Mouse (Mus musculus): ENCODE measurements around the gene Kin. TPM values are rescaled to one million over a fixed set of nuclear protein-coding genes. Genes with fewer than 3 reads are reported as not detected.

Kin gene
- polyA plus RNA-seq, 1 experiment from 2014 or later = 23.5 TPM

DNA sequence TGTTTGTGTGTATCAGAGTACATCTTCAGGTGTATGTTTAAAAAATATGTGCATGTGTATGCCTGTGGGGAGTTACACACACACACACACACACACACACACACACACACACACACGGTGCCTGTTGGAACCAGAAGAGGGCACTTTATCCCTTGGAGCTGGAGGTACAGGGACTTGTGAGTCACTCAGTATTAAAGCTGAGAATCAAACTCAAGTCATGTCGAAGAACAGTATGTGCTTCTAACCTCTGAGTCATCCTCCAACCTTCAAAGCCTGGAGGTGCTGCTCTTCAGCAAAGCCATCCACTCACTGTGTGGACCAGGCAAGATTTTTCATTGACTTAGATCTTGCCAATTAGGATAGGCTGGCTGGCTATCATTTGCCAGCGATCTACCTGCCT is 41.4 kb downstream of the Kin start:
- H3K4me2 ChIP-seq = no peak overlapping the region
- no peak overlapping the region for H3K27ac ChIP-seq
- no peak for ATAC-seq
- 46% methylated on average over 3 of the region's 3 CpGs for WGBS (ENCODE audit: insufficient replicate concordance)
- no peak overlapping the region for H3K4me3 ChIP-seq
- H3K9me3 ChIP-seq (replicated peaks) = no peaks in the 10 kb centered on the region
- H3K9ac ChIP-seq = no peak overlapping the region
- H3K4me1 ChIP-seq = no peaks in the 10 kb centered on the region
- H3K27me3 ChIP-seq (replicated peaks) = no peaks in the 10 kb centered on the region
- 0 out of 2 replicates have a peak, but pooled peaks cover 5% of the 10 kb centered on the region for H3K36me3 ChIP-seq

DNA sequence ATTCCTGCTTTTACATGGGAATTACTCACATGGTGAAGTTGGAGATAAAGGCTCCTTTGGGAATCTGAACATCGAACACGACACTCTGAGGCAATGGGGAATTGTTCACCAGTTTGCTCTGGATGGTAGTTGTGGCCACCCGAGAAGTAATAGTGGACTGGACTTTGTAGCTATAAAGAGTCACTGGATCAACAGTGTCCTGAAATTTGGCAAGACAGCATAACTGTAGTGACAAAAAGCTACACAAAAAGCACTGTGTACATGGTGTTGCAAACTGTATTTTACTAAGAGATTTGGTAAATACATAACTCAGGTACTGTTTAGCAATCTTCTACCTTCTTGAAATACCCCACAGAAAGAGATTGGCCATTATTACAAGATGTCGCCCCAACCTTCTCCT is 45.7 kb downstream of the Kin start:
- Histone ChIP-seq H3K4me2 (peak overlapping the region; percentile 39), H3K4me1 (no peaks in the 10 kb centered on the region), H3K9ac (no peak overlapping the region), H3K27ac (no peak overlapping the region), H3K4me3 (no peak overlapping the region), H3K36me3 (no peaks in the 10 kb centered on the region), H3K9me3 (replicated peaks) (no peaks in the 10 kb centered on the region), H3K27me3 (replicated peaks) (no peaks in the 10 kb centered on the region)
- ATAC-seq = no peak
- 64% methylated on average over 4 of the region's 4 CpGs for WGBS (ENCODE audit: insufficient replicate concordance)

GRCm38 (mm10) chr2:10127471-10127870 is 47.1 kb downstream of the Kin start:
- H3K9me3 ChIP-seq (replicated peaks) = no peaks in the 10 kb centered on the region
- no peak overlapping the region for H3K9ac ChIP-seq
- no peaks in the 10 kb centered on the region for H3K27me3 ChIP-seq (replicated peaks)
- H3K36me3 ChIP-seq = no peaks in the 10 kb centered on the region
- H3K27ac ChIP-seq = no peak overlapping the region; the same call in 1 of the 2 replicates
- no peak for ATAC-seq
- H3K4me1 ChIP-seq = peaks cover 3% of the 10 kb centered on the region; the same call in 1 of the 2 replicates
- 56% methylated on average over 5 of the region's 5 CpGs for WGBS (ENCODE audit: insufficient replicate concordance)
- peak overlapping the region; percentile 39 for H3K4me2 ChIP-seq
- H3K4me3 ChIP-seq = peak overlapping the region; percentile 30

DNA sequence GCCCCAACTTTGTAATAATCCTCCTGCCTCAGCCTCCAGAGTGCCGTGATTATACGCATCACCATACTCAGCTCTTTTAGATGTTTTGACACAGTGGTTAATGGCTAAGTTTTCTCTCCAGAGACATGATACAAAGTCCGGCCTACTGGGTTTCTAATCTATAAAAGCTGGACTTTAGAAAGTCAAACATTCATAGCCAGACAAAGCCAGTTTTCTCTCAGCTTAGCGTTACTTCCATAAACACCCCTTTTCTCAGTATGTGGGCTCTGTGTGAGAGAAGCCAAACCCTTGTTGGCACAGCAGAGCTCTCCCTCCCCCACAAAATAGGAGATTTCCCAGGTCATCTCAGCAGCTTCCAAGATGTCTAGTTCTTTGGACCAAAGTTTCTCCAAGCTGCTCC is 48.2 kb downstream of the Kin start:
- Histone ChIP-seq H3K27me3 (replicated peaks) (no peaks in the 10 kb centered on the region), H3K4me1 (peaks cover 8% of the 10 kb centered on the region; the same call in 1 of the 2 replicates), H3K27ac (peak overlapping the region; percentile 5; the same call in 1 of the 2 replicates), H3K4me2 (peak overlapping the region; percentile 39), H3K36me3 (no peaks in the 10 kb centered on the region), H3K4me3 (peak overlapping the region; percentile 30), H3K9me3 (replicated peaks) (no peaks in the 10 kb centered on the region), H3K9ac (no peak overlapping the region)
- 56% methylated on average over 4 of the region's 4 CpGs for WGBS (ENCODE audit: insufficient replicate concordance)
- ATAC-seq = no peak

GRCm38 (mm10) chr2:10130341-10130990 is 50.1 kb downstream of the Kin start:
- no peaks in the 10 kb centered on the region for H3K36me3 ChIP-seq
- H3K4me1 ChIP-seq = peaks cover 8% of the 10 kb centered on the region; the same call in 1 of the 2 replicates
- peak overlapping the region; percentile 30 for H3K4me3 ChIP-seq
- H3K9ac ChIP-seq = no peak overlapping the region
- H3K9me3 ChIP-seq (replicated peaks) = no peaks in the 10 kb centered on the region
- 55% methylated on average over 8 of the region's 8 CpGs for WGBS (ENCODE audit: insufficient replicate concordance)
- ATAC-seq = peak; percentile 64
- H3K4me2 ChIP-seq = no peak overlapping the region
- H3K27me3 ChIP-seq (replicated peaks) = no peaks in the 10 kb centered on the region
- peak overlapping the region; percentile 58 for H3K27ac ChIP-seq

DNA sequence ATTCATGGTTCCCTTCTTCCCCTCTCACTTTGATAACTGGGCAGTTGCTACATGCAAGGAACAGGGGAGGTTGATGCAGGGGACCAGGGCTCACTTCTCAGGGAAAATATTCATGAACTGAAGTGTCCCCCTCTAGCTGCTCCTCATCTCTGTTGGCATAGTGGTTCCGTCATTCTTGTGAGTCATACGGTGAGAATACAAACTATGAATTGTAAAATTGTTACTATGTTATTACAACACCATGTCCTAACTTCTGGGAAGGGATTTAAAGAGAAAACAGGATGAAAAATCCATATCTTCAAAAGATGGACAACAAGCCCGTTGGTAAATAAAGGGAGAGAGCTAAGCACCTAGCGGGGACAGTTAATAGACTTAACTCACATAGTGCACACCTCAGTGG is 50.9 kb downstream of the Kin start, which contains the start of gene Itih2:
Gene Itih2 (minus strand): TSS at position 101 of the 400 bp plus-strand sequence.
- H3K36me3 ChIP-seq = no peaks in the 10 kb centered on the region
- H3K27ac ChIP-seq = peak within 1 kb of the TSS; percentile 58
- H3K4me3 ChIP-seq = peak within 1 kb of the TSS; percentile 30
- peaks cover 8% of the 10 kb centered on the region; the same call in 1 of the 2 replicates for H3K4me1 ChIP-seq
- no peak for ATAC-seq
- no peaks in the 10 kb centered on the region for H3K27me3 ChIP-seq (replicated peaks)
- H3K9ac ChIP-seq = no peak within 1 kb of the TSS
- H3K4me2 ChIP-seq = no peak within 1 kb of the TSS
- no peaks in the 10 kb centered on the region for H3K9me3 ChIP-seq (replicated peaks)
- 74% methylated on average over 4 of the region's 4 CpGs for WGBS (ENCODE audit: insufficient replicate concordance)

DNA sequence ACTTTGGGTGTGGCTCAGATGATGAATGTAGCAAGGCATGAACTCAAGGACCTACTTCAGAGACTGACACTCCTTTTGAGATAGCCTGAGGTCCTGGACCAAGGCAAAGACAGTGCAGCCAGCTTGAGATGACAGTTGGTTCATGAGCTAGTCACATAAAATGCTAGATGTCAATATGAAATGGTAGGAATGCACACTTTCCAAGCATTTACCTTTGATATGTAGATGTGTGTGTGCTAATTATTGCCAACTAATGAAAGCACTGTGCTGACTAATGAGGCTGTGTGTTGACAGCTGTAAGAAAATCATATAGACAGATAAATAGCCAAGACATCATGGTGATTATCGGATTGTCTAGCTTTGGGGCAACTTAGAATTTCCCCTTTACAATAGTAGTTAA is 51.7 kb downstream of the Kin start:
- Histone ChIP-seq H3K27me3 (replicated peaks) (no peaks in the 10 kb centered on the region), H3K27ac (no peak overlapping the region), H3K4me3 (no peak overlapping the region), H3K9ac (no peak overlapping the region), H3K4me1 (peaks cover 8% of the 10 kb centered on the region; the same call in 1 of the 2 replicates), H3K4me2 (no peak overlapping the region), H3K36me3 (no peaks in the 10 kb centered on the region), H3K9me3 (replicated peaks) (no peaks in the 10 kb centered on the region)
- 77% methylated on average over 1 of the region's 1 CpGs for WGBS (ENCODE audit: insufficient replicate concordance)
- no peak for ATAC-seq

- peak; percentile 71 for ATAC-seq
- Histone ChIP-seq H3K9ac (no peak overlapping the region), H3K27ac (no peak overlapping the region), H3K27me3 (replicated peaks) (no peaks in the 10 kb centered on the region), H3K36me3 (no peaks in the 10 kb centered on the region), H3K4me2 (no peak overlapping the region), H3K4me3 (no peak overlapping the region), H3K9me3 (replicated peaks) (no peaks in the 10 kb centered on the region), H3K4me1 (peaks cover 8% of the 10 kb centered on the region; the same call in 1 of the 2 replicates)
- WGBS (ENCODE audit: insufficient replicate concordance) = 54% methylated on average over 6 of the region's 6 CpGs
Observed at GRCm38 (mm10) chr2:10133941-10134340, 53.5 kb downstream of the Kin start.

DNA sequence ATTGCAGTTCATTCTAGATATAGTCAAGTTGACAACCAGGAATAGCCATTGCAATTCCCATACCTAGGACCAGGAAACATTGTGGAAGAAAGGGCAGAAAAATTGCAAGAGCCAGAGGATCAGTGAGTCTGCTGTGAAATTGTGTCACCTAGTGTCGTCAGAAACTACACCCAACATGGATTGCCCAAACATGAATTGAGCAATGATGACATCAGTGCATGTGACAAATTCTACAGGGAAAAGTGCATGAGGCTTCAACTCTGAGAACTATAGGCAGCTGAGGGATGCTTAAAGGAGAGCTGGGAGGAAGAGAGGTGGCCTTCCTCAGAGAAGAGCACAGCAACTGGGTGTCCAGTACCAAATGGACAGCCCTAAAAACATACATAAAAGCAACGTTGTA is 56.9 kb downstream of the Kin start:
- Histone ChIP-seq H3K36me3 (no peaks in the 10 kb centered on the region), H3K4me3 (no peak overlapping the region), H3K9me3 (replicated peaks) (no peaks in the 10 kb centered on the region), H3K27ac (no peak overlapping the region), H3K27me3 (replicated peaks) (no peaks in the 10 kb centered on the region), H3K4me1 (0 out of 2 replicates have a peak, but pooled peaks cover 7% of the 10 kb centered on the region), H3K4me2 (no peak overlapping the region), H3K9ac (no peak overlapping the region)
- 59% methylated on average over 2 of the region's 2 CpGs for WGBS (ENCODE audit: insufficient replicate concordance)
- ATAC-seq = no peak

- WGBS (ENCODE audit: insufficient replicate concordance) = 64% methylated on average over 5 of the region's 5 CpGs
- Histone ChIP-seq H3K4me2 (no peak overlapping the region), H3K36me3 (no peaks in the 10 kb centered on the region), H3K9me3 (replicated peaks) (no peaks in the 10 kb centered on the region), H3K27me3 (replicated peaks) (no peaks in the 10 kb centered on the region), H3K9ac (no peak overlapping the region), H3K4me3 (no peak overlapping the region), H3K27ac (no peak overlapping the region), H3K4me1 (no peaks in the 10 kb centered on the region)
- no peak for ATAC-seq
Observed at GRCm38 (mm10) chr2:10140456-10140855, 60.1 kb downstream of the Kin start.
